Mouse (Mus musculus) kidney, embryonic 14.5 days (tissue): ENCODE measurements at regions not wholly inside any gene's neighbourhood (a gene's known extent, or its start where the extent isn't known, plus 50 kb on each side); places are given as distances from the start of the nearest gene placed in this dataset.

ENCODE experiments used
- ATAC-seq: fragments of 200-750 bp; cut with Nextera tagmentation; 2 replicates; pipeline ENCODE4 v1.8.0; 2017; ENCODE audit warnings: moderate number of reproducible peaks, mild to moderate bottlenecking, moderate TSS enrichment, moderate library complexity; ENCODE audit not compliant: low FRiP score, low TSS enrichment
- H3K27ac ChIP-seq: fragments of 300-500 bp; sonication (generic); 2 replicates; pipeline ENCODE4 v1.5.1; 2014; ENCODE audit warnings: low read depth, mild to moderate bottlenecking, low read length, moderate library complexity, mixed read lengths
- H3K27me3 ChIP-seq: fragments of 300-500 bp; sonication (generic); 2 replicates; pipeline ENCODE4 v1.6.1; 2014; ENCODE audit warnings: mild to moderate bottlenecking, low read length; ENCODE audit not compliant: control insufficient read depth, insufficient read depth
- H3K36me3 ChIP-seq: fragments of 300-500 bp; sonication (generic); 2 replicates; pipeline ENCODE4 v1.6.1; 2014; ENCODE audit warnings: low read length, mixed read lengths; ENCODE audit not compliant: control insufficient read depth, insufficient read depth
- H3K4me1 ChIP-seq: fragments of 300-500 bp; sonication (generic); 2 replicates; pipeline ENCODE4 v1.6.1; 2014; ENCODE audit warnings: low read length, mixed read lengths; ENCODE audit not compliant: control insufficient read depth, insufficient read depth
- H3K4me2 ChIP-seq: fragments of 300-500 bp; sonication (generic); replicated peaks from 2 replicates; pipeline ENCODE4 v1.6.1; 2014; ENCODE audit warnings: low read depth, mild to moderate bottlenecking, low read length
- H3K4me3 ChIP-seq: fragments of 300-500 bp; sonication (generic); 2 replicates; pipeline ENCODE4 v1.5.1; 2014; ENCODE audit warnings: mild to moderate bottlenecking, low read length
- H3K9ac ChIP-seq: fragments of 300-500 bp; sonication (generic); 2 replicates; pipeline ENCODE4 v1.6.1; 2014; ENCODE audit warnings: low read depth, mild to moderate bottlenecking, low read length, moderate library complexity
- H3K9me3 ChIP-seq: fragments of 300-500 bp; sonication (generic); 2 replicates; pipeline ENCODE4 v1.6.1; 2016; ENCODE audit warnings: low read length; ENCODE audit not compliant: control insufficient read depth
- WGBS: fragments of 180-500 bp; shearing (Covaris S2); extraction: QIAGEN DNeasy Blood & Tissue Kit; methylation state at CpG from one replicate; pipeline ENCODE4 v1.1.7; 2014; 5-methylcytosine and 5-hydroxymethylcytosine counted together

- Histone ChIP-seq H3K9me3 (no peaks in the 10 kb centered on the region), H3K27ac (no peak overlapping the region), H3K4me2 (no peak overlapping the region), H3K4me3 (no peak overlapping the region), H3K9ac (no peak overlapping the region), H3K36me3 (no peaks in the 10 kb centered on the region), H3K4me1 (no peaks in the 10 kb centered on the region), H3K27me3 (no peaks in the 10 kb centered on the region)
- no peak for ATAC-seq
- 89% methylated on average over 7 of the region's 7 CpGs for WGBS
Measured at GRCm38 (mm10) chr2:178563287-178563686, 133.0 kb downstream of the Cdh26 start.

GRCm38 (mm10) chr2:178565368-178565818 lies 135.1 kb downstream of the Cdh26 start:
- Histone ChIP-seq H3K27me3 (no peaks in the 10 kb centered on the region), H3K4me3 (no peak overlapping the region), H3K4me1 (no peaks in the 10 kb centered on the region), H3K27ac (no peak overlapping the region), H3K4me2 (no peak overlapping the region), H3K9ac (no peak overlapping the region), H3K9me3 (no peaks in the 10 kb centered on the region), H3K36me3 (no peaks in the 10 kb centered on the region)
- 61% methylated on average over 8 of the region's 8 CpGs for whole genome bisulfite sequencing
- no peak for ATAC-seq

GRCm38 (mm10) chr2:178567493-178567892 lies 137.2 kb downstream of the Cdh26 start:
- H3K9ac ChIP-seq: no peak overlapping the region
- H3K36me3 ChIP-seq: no peaks in the 10 kb centered on the region
- no peaks in the 10 kb centered on the region for H3K27me3 ChIP-seq
- no peak overlapping the region for H3K4me3 ChIP-seq
- H3K4me1 ChIP-seq: no peaks in the 10 kb centered on the region
- H3K27ac ChIP-seq: no peak overlapping the region
- no peak for ATAC-seq
- no peak overlapping the region for H3K4me2 ChIP-seq
- H3K9me3 ChIP-seq: no peaks in the 10 kb centered on the region
- 79% methylated on average over 7 of the region's 7 CpGs for WGBS

- Histone ChIP-seq H3K27ac (no peak overlapping the region), H3K4me1 (no peaks in the 10 kb centered on the region), H3K9ac (no peak overlapping the region), H3K4me2 (no peak overlapping the region), H3K9me3 (no peaks in the 10 kb centered on the region), H3K36me3 (no peaks in the 10 kb centered on the region), H3K27me3 (no peaks in the 10 kb centered on the region), H3K4me3 (no peak overlapping the region)
- ATAC-seq: no peak
- 81% methylated on average over 5 of the region's 5 CpGs for WGBS
Measured at GRCm38 (mm10) chr2:178572301-178572700, 142.0 kb downstream of the Cdh26 start.

- no peaks in the 10 kb centered on the region for H3K4me1 ChIP-seq
- ATAC-seq: no peak
- 43% methylated on average over 4 of the region's 4 CpGs for WGBS
- H3K27ac ChIP-seq: no peak overlapping the region
- no peaks in the 10 kb centered on the region for H3K27me3 ChIP-seq
- H3K9me3 ChIP-seq: no peaks in the 10 kb centered on the region
- H3K36me3 ChIP-seq: no peaks in the 10 kb centered on the region
- no peak overlapping the region for H3K4me2 ChIP-seq
- no peak overlapping the region for H3K4me3 ChIP-seq
- no peak overlapping the region for H3K9ac ChIP-seq
Measured at GRCm38 (mm10) chr2:178574859-178575258, 144.5 kb downstream of the Cdh26 start.

GRCm38 (mm10) chr2:178575403-178575802 lies 145.1 kb downstream of the Cdh26 start:
- no peaks in the 10 kb centered on the region for H3K36me3 ChIP-seq
- no peaks in the 10 kb centered on the region for H3K9me3 ChIP-seq
- no peak overlapping the region for H3K4me2 ChIP-seq
- no peak overlapping the region for H3K9ac ChIP-seq
- no peak for ATAC-seq
- H3K4me3 ChIP-seq: no peak overlapping the region
- H3K27ac ChIP-seq: no peak overlapping the region
- no peaks in the 10 kb centered on the region for H3K27me3 ChIP-seq
- WGBS: 47% methylated on average over 6 of the region's 6 CpGs
- H3K4me1 ChIP-seq: no peaks in the 10 kb centered on the region

GRCm38 (mm10) chr2:178576067-178576466 lies 145.7 kb downstream of the Cdh26 start:
- Histone ChIP-seq H3K4me1 (no peaks in the 10 kb centered on the region), H3K4me2 (no peak overlapping the region), H3K36me3 (no peaks in the 10 kb centered on the region), H3K9ac (no peak overlapping the region), H3K27me3 (no peaks in the 10 kb centered on the region), H3K9me3 (no peaks in the 10 kb centered on the region), H3K4me3 (no peak overlapping the region), H3K27ac (no peak overlapping the region)
- WGBS: 67% methylated on average over 7 of the region's 7 CpGs
- no peak for ATAC-seq

- no peak overlapping the region for H3K9ac ChIP-seq
- H3K36me3 ChIP-seq: no peaks in the 10 kb centered on the region
- H3K4me2 ChIP-seq: no peak overlapping the region
- H3K4me1 ChIP-seq: no peaks in the 10 kb centered on the region
- WGBS: 84% methylated on average over 6 of the region's 6 CpGs
- H3K27me3 ChIP-seq: no peaks in the 10 kb centered on the region
- no peak overlapping the region for H3K27ac ChIP-seq
- ATAC-seq: no peak
- H3K4me3 ChIP-seq: no peak overlapping the region
- no peaks in the 10 kb centered on the region for H3K9me3 ChIP-seq
Measured at GRCm38 (mm10) chr2:178579571-178579970, 149.2 kb downstream of the Cdh26 start.

GRCm38 (mm10) chr2:178581306-178581705 lies 151.0 kb downstream of the Cdh26 start:
- H3K9me3 ChIP-seq: no peaks in the 10 kb centered on the region
- H3K9ac ChIP-seq: no peak overlapping the region
- 67% methylated on average over 12 of the region's 12 CpGs for WGBS
- H3K36me3 ChIP-seq: no peaks in the 10 kb centered on the region
- H3K27me3 ChIP-seq: no peaks in the 10 kb centered on the region
- H3K4me1 ChIP-seq: no peaks in the 10 kb centered on the region
- H3K4me3 ChIP-seq: no peak overlapping the region
- H3K27ac ChIP-seq: no peak overlapping the region
- ATAC-seq: no peak
- H3K4me2 ChIP-seq: no peak overlapping the region
